Mouse (Mus musculus) gastrocnemius, postnatal 14 days (tissue): ENCODE data around the gene Iqgap2. TPM values are rescaled to one million over a fixed set of nuclear protein-coding genes. Genes with fewer than 3 reads are reported as not detected.

ENCODE experiments used
- DNase-seq: peaks from one replicate; pipeline ENCODE4 v3.0.0; 2021; ENCODE audit warnings: mixed read lengths
- intact Hi-C: fragments of 180-260 bp; cut with DNase I; formaldehyde crosslinking; loops from one replicate; pipeline ENCODE4 v1.15.1; 2025; ENCODE audit warnings: low total_unique reads
- total RNA-seq, 2 experiments: library from RNA; stranded (reverse); gene quantifications; 2 replicates each; pipeline ENCODE4 v1.2.3; 2021

Iqgap2 gene
- total RNA-seq, 2 experiments from 2014 or later, result 2.4 to 2.7 TPM

- intact Hi-C loops, result no loop called here
- DNase-seq, result no peak
Observed at GRCm38 (mm10) chr13:95888621-95889020, 3.1 kb downstream of the Iqgap2 start.

GRCm38 (mm10) chr13:95888170-95888569 lies 3.6 kb downstream of the Iqgap2 start:
- intact Hi-C loops, result no loop called here
- no peak for DNase-seq

DNA sequence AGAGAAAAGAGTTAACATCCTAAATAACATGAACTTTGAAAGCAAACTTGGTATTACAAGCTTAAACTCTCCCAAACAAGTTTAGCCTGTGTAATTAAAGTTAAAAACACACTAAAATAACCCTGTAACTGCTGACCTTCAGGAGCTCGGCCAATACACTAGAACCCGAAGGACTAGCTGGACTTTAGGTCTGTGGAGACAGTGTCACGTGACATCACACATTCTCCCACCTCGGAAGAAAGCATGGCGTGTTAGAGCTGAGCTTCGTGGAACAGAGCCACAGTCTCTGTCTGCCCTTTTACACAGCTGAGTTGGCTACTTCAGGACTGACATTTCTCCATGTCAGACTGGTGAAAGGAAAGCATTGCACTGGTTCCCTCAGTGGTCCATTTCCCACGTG lies 4.3 kb downstream of the Iqgap2 start:
- DNase-seq, result no peak
- intact Hi-C loops, result no loop called here

GRCm38 (mm10) chr13:95884455-95884854 lies 7.3 kb downstream of the Iqgap2 start:
- intact Hi-C loops, result no loop called here

DNA sequence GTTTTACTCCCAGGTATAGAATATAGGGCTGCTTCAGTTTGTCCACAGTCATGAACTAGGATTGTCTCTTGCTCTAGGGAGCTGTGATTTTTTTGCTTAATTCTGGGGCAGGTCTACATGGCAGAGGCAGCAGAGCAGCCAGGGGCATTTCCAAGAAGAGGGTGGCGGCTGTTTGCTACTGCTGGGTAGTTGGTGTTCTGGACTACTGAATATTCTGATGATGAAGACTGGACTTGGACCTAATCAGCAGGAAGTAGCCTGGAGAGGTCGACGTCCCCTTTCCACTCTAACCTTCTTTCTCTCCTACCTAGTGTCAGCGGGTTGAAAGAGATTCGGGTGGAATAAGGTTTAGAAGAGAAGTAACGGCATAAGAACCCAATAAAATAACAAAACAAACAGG lies 9.7 kb downstream of the Iqgap2 start:
- intact Hi-C loops, result no loop called here
- no peak for DNase-seq

More at GRCm38 (mm10) chr13:95884455-95884854, 7.3 kb downstream of the Iqgap2 start:
- no peak for DNase-seq

GRCm38 (mm10) chr13:95881427-95881826 lies 10.3 kb downstream of the Iqgap2 start:
- intact Hi-C loops, result no loop called here
- DNase-seq, result no peak

DNA sequence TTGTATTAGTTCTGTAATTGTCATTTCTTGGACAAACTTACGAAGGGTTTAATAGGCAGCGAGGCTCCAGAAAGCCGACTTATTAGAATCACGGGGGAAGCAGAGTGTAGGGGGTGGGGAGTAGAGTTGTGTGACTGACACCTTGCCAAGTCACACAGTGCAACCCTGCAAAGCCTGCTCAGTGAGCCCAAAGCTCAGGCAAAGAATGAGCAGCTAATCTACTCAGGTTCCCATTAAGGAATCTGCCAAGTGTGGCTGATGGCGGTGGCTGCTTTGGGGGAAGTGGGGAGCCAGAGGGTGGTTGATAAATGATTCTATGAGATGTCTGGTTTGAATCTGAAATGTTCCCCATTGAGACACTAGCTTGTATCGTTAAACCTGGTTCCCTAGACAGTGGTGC lies 11.1 kb downstream of the Iqgap2 start:
- no peak for DNase-seq
- intact Hi-C loops, result no loop called here

DNA sequence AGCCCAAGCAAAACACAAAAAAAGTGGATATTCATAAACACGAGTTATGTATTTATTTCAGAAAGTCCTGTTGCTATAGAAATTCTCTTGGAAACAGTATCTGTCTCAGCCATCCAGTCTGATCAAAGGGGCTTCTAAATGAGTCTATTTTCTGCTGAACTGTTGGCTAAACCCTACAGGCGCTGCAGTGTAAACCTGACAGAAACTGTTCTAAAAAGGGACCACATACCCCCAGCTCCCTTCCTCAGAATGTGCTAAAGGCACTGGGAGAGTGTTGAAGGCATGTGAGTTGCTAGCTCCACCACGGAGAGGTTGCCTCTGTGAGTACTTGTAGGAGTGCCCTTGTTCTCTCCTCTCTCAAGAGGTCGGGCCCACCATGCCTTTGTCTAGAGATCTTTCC lies 19.7 kb downstream of the Iqgap2 start:
- intact Hi-C loops, result no loop called here
- DNase-seq, result no peak

DNA sequence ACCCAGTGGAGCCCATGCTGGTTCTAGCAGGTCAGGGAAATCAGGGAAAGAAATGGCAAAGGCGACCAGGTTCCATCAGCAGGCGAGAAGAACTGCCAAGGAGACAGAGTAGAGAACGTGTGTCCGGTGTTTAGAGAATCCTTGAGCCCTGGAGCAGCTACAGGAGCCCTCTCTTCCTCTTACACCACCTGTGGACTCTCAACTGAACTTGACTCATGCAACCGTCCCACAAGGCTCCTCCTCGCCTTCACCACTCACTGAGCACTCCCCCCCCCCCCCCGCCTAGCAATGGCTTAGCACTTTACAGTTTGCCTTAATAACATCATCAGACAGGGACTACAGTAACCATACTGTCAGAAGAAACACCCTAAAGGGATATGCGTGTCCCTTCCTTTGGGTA lies 21.1 kb downstream of the Iqgap2 start:
- intact Hi-C loops, result no loop called here

DNA sequence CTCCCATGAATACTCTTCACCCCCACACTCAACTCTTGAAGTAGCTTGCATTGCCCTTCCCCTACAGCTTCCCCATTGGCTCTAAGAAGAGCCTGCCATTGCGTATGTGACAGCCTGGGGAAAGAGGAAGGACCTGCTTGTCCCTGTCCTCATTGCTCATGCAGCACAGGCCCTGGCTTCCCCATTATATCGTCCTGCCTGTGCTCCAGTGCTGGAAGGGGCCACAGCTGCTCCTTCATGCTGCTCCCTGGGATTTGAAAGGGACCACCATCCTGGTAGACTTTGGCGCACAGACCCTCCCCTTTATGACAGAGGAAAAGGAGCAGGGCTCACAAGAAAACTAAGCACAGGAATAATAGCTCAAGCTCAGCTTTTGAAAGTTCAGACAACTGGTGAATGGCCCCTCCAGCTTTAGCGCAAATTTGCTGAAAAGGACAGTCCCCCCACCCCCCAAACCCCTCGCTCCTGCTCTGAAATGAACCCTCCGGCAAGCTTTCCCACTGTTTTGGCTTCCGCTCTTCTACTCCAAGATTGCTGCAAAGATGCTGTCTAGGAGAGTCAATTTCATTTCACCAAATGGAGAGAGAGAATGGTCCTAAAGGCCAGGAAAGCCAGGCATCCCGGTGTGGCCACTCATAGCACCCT lies 22.7 kb downstream of the Iqgap2 start:
- DNase-seq, result no peak
- intact Hi-C loops, result no loop called here

More for the DNA sequence above, 21.1 kb downstream of the Iqgap2 start:
- no peak for DNase-seq

DNA sequence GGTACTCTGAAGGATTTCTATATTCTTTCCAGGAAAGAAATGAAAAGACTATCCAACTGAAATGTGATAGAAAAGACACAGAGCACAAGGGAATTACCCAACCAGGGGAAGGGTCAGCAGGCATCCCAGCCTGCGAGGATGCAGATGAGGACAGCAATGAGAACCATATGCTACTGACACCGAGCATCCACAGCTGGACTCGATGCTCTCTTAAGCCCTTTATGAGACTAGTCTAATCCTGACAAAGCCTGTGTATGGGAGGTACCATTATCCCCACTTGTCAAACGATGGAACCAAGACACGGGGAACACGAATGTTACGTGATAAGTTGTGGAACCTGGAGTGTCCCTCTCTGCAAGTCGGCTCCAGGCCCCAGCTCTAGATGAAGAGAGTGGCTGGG lies 29.5 kb downstream of the Iqgap2 start:
- intact Hi-C loops, result no loop called here
- no peak for DNase-seq

GRCm38 (mm10) chr13:95859271-95859670 lies 32.5 kb downstream of the Iqgap2 start:
- intact Hi-C loops, result no loop called here
- no peak for DNase-seq

DNA sequence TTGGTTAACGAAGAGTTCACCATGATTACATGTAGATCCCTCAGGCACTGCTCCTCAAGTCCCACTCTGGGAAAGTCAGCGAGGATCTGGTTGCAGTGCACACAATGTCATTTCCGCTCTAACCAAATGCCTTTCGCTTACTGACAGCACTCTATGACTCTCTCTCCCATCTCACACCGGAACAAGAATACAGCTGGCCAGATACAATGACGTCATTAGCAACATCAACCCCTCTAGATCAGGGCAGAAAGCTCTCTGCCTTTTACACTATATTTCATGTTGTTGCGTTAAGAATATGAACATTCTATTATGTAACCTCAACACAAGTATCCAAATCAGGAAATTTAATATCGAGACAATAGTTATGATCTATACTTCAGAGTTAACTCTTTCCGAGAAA lies 32.9 kb downstream of the Iqgap2 start:
- intact Hi-C loops, result no loop called here
- DNase-seq, result no peak

DNA sequence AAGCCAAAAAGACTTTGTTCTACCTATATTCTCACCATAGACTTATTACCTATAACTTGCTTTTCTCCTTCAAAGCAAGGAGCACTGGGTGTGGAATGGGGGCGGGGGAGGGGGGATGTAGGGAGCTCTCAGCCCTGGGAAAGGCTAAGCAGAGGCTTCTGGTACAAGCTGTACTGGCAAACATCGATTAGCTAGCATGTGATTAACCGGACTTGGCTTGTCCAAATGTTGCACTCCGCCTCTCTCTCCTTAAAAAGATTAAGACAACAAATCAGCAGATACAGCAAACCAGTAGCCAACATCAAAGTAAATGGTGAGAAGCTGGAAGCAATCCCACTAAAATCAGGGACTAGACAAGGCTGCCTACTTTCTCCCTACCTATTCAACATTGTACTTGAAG lies 36.2 kb downstream of the Iqgap2 start:
- no peak for DNase-seq
- intact Hi-C loops, result no loop called here

DNA sequence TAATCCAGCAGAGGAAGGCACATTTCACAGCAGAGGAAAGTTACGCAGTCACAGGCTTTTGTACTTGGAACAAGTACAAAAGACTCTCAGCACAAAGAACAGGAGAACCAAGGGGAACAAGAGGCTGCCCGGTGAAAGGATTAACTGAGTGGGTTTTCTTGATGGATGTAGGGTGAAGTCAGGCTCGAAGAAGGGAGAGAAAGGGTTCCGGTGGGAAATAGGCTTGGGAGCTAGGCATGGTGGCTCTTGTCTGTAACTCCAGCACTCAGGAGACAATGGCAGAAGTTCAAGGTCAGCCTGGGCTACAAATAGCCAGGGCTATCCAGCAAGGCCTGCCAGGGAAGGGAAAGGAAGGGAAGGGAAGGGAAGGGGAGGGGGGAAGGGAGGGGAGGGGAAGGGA lies 40.1 kb downstream of the Iqgap2 start:
- no peak for DNase-seq
- intact Hi-C loops, result no loop called here

- intact Hi-C loops, result no loop called here
- no peak for DNase-seq
Observed at GRCm38 (mm10) chr13:95850451-95850850, 41.3 kb downstream of the Iqgap2 start.

GRCm38 (mm10) chr13:95849501-95850007 lies 42.2 kb downstream of the Iqgap2 start:
- no peak for DNase-seq
- intact Hi-C loops, result no loop called here

GRCm38 (mm10) chr13:95846364-95846763 lies 45.4 kb downstream of the Iqgap2 start:
- no peak for DNase-seq
- intact Hi-C loops, result no loop called here

GRCm38 (mm10) chr13:95844950-95845349 lies 46.8 kb downstream of the Iqgap2 start:
- intact Hi-C loops, result no loop called here
- DNase-seq, result no peak

DNA sequence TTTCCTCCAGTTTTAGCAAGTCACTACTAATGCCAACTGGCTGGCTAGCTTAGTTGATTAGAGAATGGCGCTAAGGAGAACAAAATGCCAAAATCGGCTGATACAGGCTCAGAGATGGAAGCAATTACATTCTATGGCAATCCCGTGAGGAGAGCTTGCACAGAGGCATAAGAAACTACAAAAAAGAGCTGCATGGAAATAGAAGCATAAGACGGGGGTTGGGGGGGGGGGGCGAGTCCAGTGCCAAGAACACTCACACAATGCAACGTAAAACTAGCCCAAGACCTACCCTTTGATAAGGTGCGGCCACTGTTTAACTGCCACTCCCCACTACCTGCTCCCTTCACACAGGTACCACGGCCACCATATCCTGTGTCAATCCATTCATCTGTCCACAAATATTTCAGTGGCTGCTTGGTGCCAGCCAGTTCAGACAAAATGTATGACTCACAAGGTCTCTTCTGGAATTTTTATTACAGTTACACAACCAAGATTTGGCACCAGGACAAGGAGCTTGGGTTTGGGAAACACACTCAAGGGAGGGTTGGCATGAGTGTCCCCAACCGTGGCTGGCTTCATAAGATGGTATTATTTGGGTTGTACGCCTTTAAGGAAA lies 48.2 kb downstream of the Iqgap2 start:
- no peak for DNase-seq
- intact Hi-C loops, result no loop called here

DNA sequence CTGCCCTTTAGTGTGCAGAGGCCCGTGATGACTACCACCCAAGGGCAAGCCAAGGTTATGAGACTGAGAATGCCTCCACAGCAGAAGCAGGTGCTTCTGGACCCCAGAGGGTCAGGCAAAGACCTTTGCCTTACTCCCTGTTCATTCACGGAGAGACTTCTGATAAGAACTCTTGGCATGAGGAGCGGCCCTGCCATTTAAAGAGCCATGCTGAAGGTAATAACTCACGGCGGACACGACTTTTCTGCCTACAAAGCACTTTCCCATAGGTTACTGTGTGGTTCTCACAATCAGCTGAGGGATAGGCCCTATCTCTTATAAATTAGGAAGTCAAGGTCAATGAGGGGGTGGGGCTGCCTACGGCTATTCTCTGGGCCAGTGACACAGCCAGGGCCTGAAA lies 48.9 kb downstream of the Iqgap2 start:
- no peak for DNase-seq
- intact Hi-C loops, result no loop called here
